Mouse (Mus musculus) spleen, adult 2 months (tissue): ENCODE measurements around the gene Zfp239. TPM values are rescaled to one million over a fixed set of nuclear protein-coding genes. Genes with fewer than 3 reads are reported as not detected.
A peak's percentile ranks its signal among the peaks of the same experiment; 100 is the strongest.

Experiments
- DNase-seq, 2 experiments: peaks; one replicate each; pipeline versions ENCODE4 v3.0.0 to v3.0.0-alpha.2; 2012 to 2021; ENCODE audit warnings: low spot score in 2 of 2, low read depth in 1 of 2
- H3K27ac ChIP-seq: fragments of 200-500 bp; 2 replicates; pipeline ENCODE4 v1.5.1; 2012; ENCODE audit warnings: low read length, inconsistent platforms; ENCODE audit not compliant: insufficient read depth
- H3K27me3 ChIP-seq: fragments of 200-500 bp; 2 replicates; pipeline ENCODE4 v1.6.1; 2012; ENCODE audit warnings: mild to moderate bottlenecking, moderate library complexity, low read length, inconsistent platforms; ENCODE audit not compliant: control insufficient read depth, insufficient read depth
- H3K36me3 ChIP-seq: fragments of 200-500 bp; 2 replicates; pipeline ENCODE4 v1.6.1; 2012; ENCODE audit warnings: mild to moderate bottlenecking, low read length, inconsistent platforms; ENCODE audit not compliant: control insufficient read depth, insufficient read depth
- H3K4me1 ChIP-seq: fragments of 200-500 bp; 2 replicates; pipeline ENCODE4 v1.6.1; 2011; ENCODE audit warnings: inconsistent platforms; ENCODE audit not compliant: control insufficient read depth, insufficient read depth, insufficient read length
- H3K4me3 ChIP-seq: fragments of 200-500 bp; 2 replicates; pipeline ENCODE4 v1.5.1; 2011; ENCODE audit warnings: mild to moderate bottlenecking, inconsistent platforms; ENCODE audit not compliant: insufficient read depth, insufficient read length; ENCODE audit errors: extremely low read depth
- CTCF ChIP-seq: fragments of 200-500 bp; IDR thresholded peaks from 2 replicates; pipeline ENCODE4 v1.5.1; 2011; ENCODE audit warnings: mild to moderate bottlenecking, inconsistent platforms; ENCODE audit not compliant: insufficient read depth, insufficient read length, insufficient replicate concordance; ENCODE audit errors: extremely low read depth
- POLR2A ChIP-seq: fragments of 200-500 bp; IDR thresholded peaks from 2 replicates; pipeline ENCODE4 v1.6.1; 2011; ENCODE audit warnings: low read depth, low read length, inconsistent platforms
- WGBS: fragments of 180-500 bp; shearing (Covaris S2); methylation state at CpG from one replicate; pipeline ENCODE4 v1.1.7; 2018; 5-methylcytosine and 5-hydroxymethylcytosine counted together
- polyA plus RNA-seq: library from polyadenylated mRNA; depleted of rRNA; stranded (reverse); fragments of >200 nt; gene quantifications from 2 replicates; pipeline ENCODE4 v1.2.3, GENCODE M21; 2012

Gene Zfp239
- polyA plus RNA-seq, 1 experiment: 1.4 TPM

- H3K36me3 ChIP-seq: no peaks in the 10 kb centered on the region
- peak; percentile 81 to 91 for DNase-seq
- peak overlapping the region; percentile 78 for H3K4me3 ChIP-seq
- TF ChIP-seq POLR2A: no peak
- no peak for TF ChIP-seq CTCF
- peak overlapping the region; percentile 100 for H3K27ac ChIP-seq
- no peaks in the 10 kb centered on the region for H3K27me3 ChIP-seq
- H3K4me1 ChIP-seq: peaks cover 16% of the 10 kb centered on the region
- 6% methylated on average over 26 of the region's 26 CpGs for WGBS
Observed at GRCm38 (mm10) chr6:117878700-117879407, 17.0 kb downstream of the Zfp239 start.

- peak; percentile 95 to 98 for DNase-seq
- peaks cover 16% of the 10 kb centered on the region for H3K4me1 ChIP-seq
- peak; percentile 99 for TF ChIP-seq CTCF
- TF ChIP-seq POLR2A: peak; percentile 79
- H3K36me3 ChIP-seq: no peaks in the 10 kb centered on the region
- peak overlapping the region; percentile 78 for H3K4me3 ChIP-seq
- no peaks in the 10 kb centered on the region for H3K27me3 ChIP-seq
- under 1% methylated on average over 67 of the region's 67 CpGs for WGBS
- peak overlapping the region; percentile 100 for H3K27ac ChIP-seq
Observed at GRCm38 (mm10) chr6:117879408-117880115, 17.7 kb downstream of the Zfp239 start.

GRCm38 (mm10) chr6:117880394-117880838, 18.5 kb downstream of the Zfp239 start:
- TF ChIP-seq CTCF (no peak), POLR2A (no peak)
- H3K27ac ChIP-seq: peak overlapping the region; percentile 93
- peaks cover 16% of the 10 kb centered on the region for H3K4me1 ChIP-seq
- H3K4me3 ChIP-seq: peak overlapping the region; percentile 66
- no peaks in the 10 kb centered on the region for H3K27me3 ChIP-seq
- DNase-seq: no peak
- no peaks in the 10 kb centered on the region for H3K36me3 ChIP-seq
- WGBS: 33% methylated on average over 3 of the region's 3 CpGs

- Histone ChIP-seq H3K27me3 (no peaks in the 10 kb centered on the region), H3K36me3 (no peaks in the 10 kb centered on the region), H3K27ac (peak overlapping the region; percentile 93), H3K4me3 (no peak overlapping the region), H3K4me1 (peaks cover 16% of the 10 kb centered on the region)
- TF ChIP-seq POLR2A: no peak
- no peak for TF ChIP-seq CTCF
- no peak for DNase-seq
- WGBS: 52% methylated on average over 7 of the region's 7 CpGs
Observed at GRCm38 (mm10) chr6:117881229-117881628, 19.3 kb downstream of the Zfp239 start.

- no peaks in the 10 kb centered on the region for H3K36me3 ChIP-seq
- H3K27me3 ChIP-seq: no peaks in the 10 kb centered on the region
- 22% methylated on average over 7 of the region's 7 CpGs for WGBS
- peaks cover 16% of the 10 kb centered on the region for H3K4me1 ChIP-seq
- no peak for DNase-seq
- H3K27ac ChIP-seq: peak overlapping the region; percentile 93
- H3K4me3 ChIP-seq: no peak overlapping the region
- TF ChIP-seq CTCF (no peak), POLR2A (no peak)
Observed at GRCm38 (mm10) chr6:117881997-117882396, 20.1 kb downstream of the Zfp239 start.

- Histone ChIP-seq H3K27me3 (no peaks in the 10 kb centered on the region), H3K36me3 (no peaks in the 10 kb centered on the region), H3K4me3 (no peak overlapping the region), H3K27ac (no peak overlapping the region), H3K4me1 (peaks cover 18% of the 10 kb centered on the region)
- TF ChIP-seq CTCF (no peak), POLR2A (no peak)
- 95% methylated on average over 2 of the region's 2 CpGs for WGBS
- DNase-seq: no peak
Observed at GRCm38 (mm10) chr6:117885943-117886342, 24.0 kb downstream of the Zfp239 start.

- DNase-seq: no peak
- Histone ChIP-seq H3K4me1 (peaks cover 25% of the 10 kb centered on the region; the same call in 1 of the 2 replicates), H3K36me3 (no peaks in the 10 kb centered on the region), H3K4me3 (no peak overlapping the region), H3K27ac (no peak overlapping the region; the same call in 1 of the 2 replicates), H3K27me3 (no peaks in the 10 kb centered on the region)
- TF ChIP-seq CTCF (no peak), POLR2A (no peak)
- 64% methylated on average over 1 of the region's 1 CpGs for WGBS
Observed at GRCm38 (mm10) chr6:117888032-117888431, 26.1 kb downstream of the Zfp239 start.
